Mouse (Mus musculus): ENCODE data around the gene Meltf. TPM values are rescaled to one million over a fixed set of nuclear protein-coding genes. Genes with fewer than 3 reads are reported as not detected.
A peak's percentile ranks its signal among the peaks of the same experiment; 100 is the strongest.

The Meltf gene
- polyA plus RNA-seq, 1 experiment from 2014 or later, result not detected

DNA sequence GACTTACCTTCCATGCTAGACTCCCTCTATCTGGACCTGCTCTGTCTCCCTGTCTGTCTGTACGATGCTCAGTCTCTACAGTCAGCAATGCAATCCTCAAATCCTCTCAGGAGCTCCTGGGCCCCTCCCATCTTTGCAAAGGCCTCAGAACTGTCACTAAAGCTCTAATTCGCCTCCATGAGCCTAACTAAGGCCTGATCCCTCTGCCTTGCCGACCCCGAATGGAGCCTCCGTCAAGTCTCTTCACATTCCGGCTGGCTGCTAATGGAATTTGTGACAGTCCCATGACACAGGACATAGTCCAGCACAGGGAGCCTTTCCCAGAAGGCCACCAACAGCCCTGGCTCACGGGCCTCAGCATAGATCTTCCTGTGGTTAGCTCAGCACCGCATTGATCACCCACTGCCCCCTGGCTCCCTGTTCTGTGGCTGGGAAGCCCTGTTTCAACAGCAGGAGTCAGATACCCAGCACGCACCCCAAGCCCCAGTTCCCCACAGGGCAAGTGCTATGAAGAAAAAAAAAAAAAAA lies 3.8 kb downstream of the Meltf start:
- no peak overlapping the region for H3K4me3 ChIP-seq (ENCODE audit: low read depth, low read length)
- ATAC-seq (ENCODE audit: insufficient read depth, low FRiP score, low TSS enrichment) (no peak), DNase-seq (ENCODE audit: low spot score) (no peak)
- H3K36me3 ChIP-seq (ENCODE audit: control insufficient read depth, insufficient read depth, low read length), result no peaks in the 10 kb centered on the region
- H3K9ac ChIP-seq (ENCODE audit: low read length), result no peak overlapping the region
- H3K9me3 ChIP-seq (ENCODE audit: control insufficient read depth, low read length), result no peaks in the 10 kb centered on the region
- no peak overlapping the region for H3K27ac ChIP-seq (ENCODE audit: low read depth, low read length)
- H3K4me1 ChIP-seq (ENCODE audit: control insufficient read depth, insufficient read depth, low read length), result peaks cover 8% of the 10 kb centered on the region
- no peak overlapping the region for H3K4me2 ChIP-seq (ENCODE audit: low read depth)
- no peaks in the 10 kb centered on the region for H3K27me3 ChIP-seq (ENCODE audit: control insufficient read depth, insufficient read depth, low read length)
- 68% methylated on average over 9 of the region's 9 CpGs for WGBS

DNA sequence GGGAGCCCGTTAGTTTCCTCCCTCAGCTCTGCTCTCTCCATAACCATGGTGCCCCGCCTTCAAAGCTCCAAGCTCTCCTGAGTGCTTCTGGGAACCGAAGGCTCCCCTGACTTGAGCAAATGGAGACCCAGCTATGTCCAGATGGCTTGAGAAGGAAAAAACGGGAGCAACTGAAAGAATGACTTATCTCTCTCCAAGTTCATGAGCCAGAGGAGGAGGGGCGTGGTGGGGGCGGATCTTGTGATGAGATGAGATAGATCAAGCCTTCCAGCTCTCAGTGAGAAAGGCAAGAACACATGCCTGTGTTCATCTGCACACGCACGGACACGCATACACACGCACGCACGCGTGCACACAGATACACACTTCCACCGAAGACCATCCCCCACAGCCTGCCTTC lies 4.7 kb downstream of the Meltf start:
- no peak overlapping the region for H3K9ac ChIP-seq (ENCODE audit: low read length)
- H3K4me1 ChIP-seq (ENCODE audit: control insufficient read depth, insufficient read depth, low read length), result peaks cover 8% of the 10 kb centered on the region
- H3K36me3 ChIP-seq (ENCODE audit: control insufficient read depth, insufficient read depth, low read length), result no peaks in the 10 kb centered on the region
- ATAC-seq (ENCODE audit: insufficient read depth, low FRiP score, low TSS enrichment) (no peak), DNase-seq (ENCODE audit: low spot score) (no peak)
- H3K27me3 ChIP-seq (ENCODE audit: control insufficient read depth, insufficient read depth, low read length), result no peaks in the 10 kb centered on the region
- H3K4me2 ChIP-seq (ENCODE audit: low read depth), result no peak overlapping the region
- H3K9me3 ChIP-seq (ENCODE audit: control insufficient read depth, low read length), result no peaks in the 10 kb centered on the region
- no peak overlapping the region for H3K27ac ChIP-seq (ENCODE audit: low read depth, low read length)
- 73% methylated on average over 14 of the region's 14 CpGs for WGBS
- H3K4me3 ChIP-seq (ENCODE audit: low read depth, low read length), result no peak overlapping the region

- Histone ChIP-seq H3K36me3 (ENCODE audit: control insufficient read depth, insufficient read depth, low read length) (no peaks in the 10 kb centered on the region), H3K27ac (ENCODE audit: low read depth, low read length) (no peak overlapping the region), H3K4me3 (ENCODE audit: low read depth, low read length) (no peak overlapping the region), H3K4me1 (ENCODE audit: control insufficient read depth, insufficient read depth, low read length) (peaks cover 8% of the 10 kb centered on the region), H3K9me3 (ENCODE audit: control insufficient read depth, low read length) (no peaks in the 10 kb centered on the region), H3K9ac (ENCODE audit: low read length) (no peak overlapping the region), H3K27me3 (ENCODE audit: control insufficient read depth, insufficient read depth, low read length) (no peaks in the 10 kb centered on the region), H3K4me2 (ENCODE audit: low read depth) (no peak overlapping the region)
- ATAC-seq (ENCODE audit: insufficient read depth, low FRiP score, low TSS enrichment) (no peak), DNase-seq (ENCODE audit: low spot score) (peak; percentile 35)
- 8% methylated on average over 6 of the region's 6 CpGs for WGBS
Measured at GRCm38 (mm10) chr16:31883902-31884301, 5.3 kb downstream of the Meltf start.

DNA sequence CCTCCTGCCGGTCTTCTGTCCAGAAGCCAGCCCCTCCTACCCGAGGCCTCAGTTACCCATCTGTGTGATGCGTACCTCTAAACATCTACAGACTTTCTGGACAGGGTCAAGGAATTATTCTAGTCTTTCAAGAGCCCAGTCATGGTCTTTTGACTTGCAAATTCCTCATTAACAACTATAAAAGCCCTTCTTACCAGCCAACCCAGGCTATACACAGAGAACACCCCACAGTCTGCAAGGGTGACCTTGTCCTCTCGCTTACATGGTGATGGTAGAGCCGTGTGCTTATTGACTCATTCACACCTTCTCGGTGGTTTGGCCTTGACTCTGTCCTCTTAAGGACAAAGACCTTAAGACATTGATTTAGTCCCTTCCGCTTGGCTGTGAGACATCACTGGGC lies 12.3 kb downstream of the Meltf start:
- H3K9me3 ChIP-seq (ENCODE audit: control insufficient read depth, low read length), result no peaks in the 10 kb centered on the region
- no peak overlapping the region for H3K9ac ChIP-seq (ENCODE audit: low read length)
- no peak overlapping the region for H3K4me3 ChIP-seq (ENCODE audit: low read depth, low read length)
- no peak overlapping the region for H3K27ac ChIP-seq (ENCODE audit: low read depth, low read length)
- ATAC-seq (ENCODE audit: insufficient read depth, low FRiP score, low TSS enrichment) (no peak), DNase-seq (ENCODE audit: low spot score) (no peak)
- H3K27me3 ChIP-seq (ENCODE audit: control insufficient read depth, insufficient read depth, low read length), result no peaks in the 10 kb centered on the region
- 67% methylated on average over 7 of the region's 7 CpGs for WGBS
- no peaks in the 10 kb centered on the region for H3K4me1 ChIP-seq (ENCODE audit: control insufficient read depth, insufficient read depth, low read length)
- no peaks in the 10 kb centered on the region for H3K36me3 ChIP-seq (ENCODE audit: control insufficient read depth, insufficient read depth, low read length)
- H3K4me2 ChIP-seq (ENCODE audit: low read depth), result no peak overlapping the region

- 59% methylated on average over 5 of the region's 5 CpGs for WGBS
Measured at GRCm38 (mm10) chr16:31893396-31894141, 15.0 kb downstream of the Meltf start.

DNA sequence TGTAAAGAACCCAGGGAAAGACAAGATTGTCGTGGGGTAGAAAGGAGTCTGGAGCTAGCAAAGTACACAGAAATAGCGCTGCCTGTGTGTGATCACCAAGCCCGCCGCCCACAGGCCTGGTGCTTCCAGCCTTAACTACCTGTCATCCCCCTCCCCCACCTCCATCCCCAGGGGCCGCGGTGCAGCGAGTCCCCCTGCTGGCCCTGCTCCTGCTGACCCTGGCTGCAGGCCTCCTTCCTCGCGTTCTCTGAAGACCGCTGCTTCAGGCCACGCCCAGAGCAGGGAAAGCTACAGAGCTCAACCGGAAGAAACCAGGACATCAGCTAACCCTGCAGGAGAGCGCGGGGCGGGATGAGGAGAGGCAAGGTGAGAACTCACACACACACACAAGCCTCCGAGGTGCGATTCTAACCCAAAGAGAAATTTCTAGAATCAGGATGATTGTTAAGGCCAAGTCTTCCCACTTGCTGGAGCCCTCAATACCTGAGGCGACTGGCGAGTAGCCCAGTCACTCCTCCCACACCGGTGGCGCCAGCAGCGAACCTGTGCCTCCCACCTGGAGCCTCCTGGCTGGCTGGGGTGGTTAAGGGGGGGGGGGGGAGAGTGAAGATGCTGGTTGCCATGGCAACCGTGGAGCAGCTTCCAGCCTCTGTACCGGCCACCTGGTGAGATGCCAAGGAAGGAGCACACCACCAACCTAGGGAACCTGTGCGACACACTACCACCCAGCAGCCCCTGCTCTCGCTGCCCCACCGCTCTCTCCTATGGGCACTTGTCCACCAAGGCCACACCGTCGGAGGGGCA lies 18.6 kb downstream of the Meltf start:
- Histone ChIP-seq H3K4me1 (ENCODE audit: control insufficient read depth, insufficient read depth, low read length) (peaks cover 7% of the 10 kb centered on the region; the same call in 1 of the 2 replicates), H3K9ac (ENCODE audit: low read length) (peak overlapping the region; percentile 54), H3K27me3 (ENCODE audit: control insufficient read depth, insufficient read depth, low read length) (no peaks in the 10 kb centered on the region), H3K9me3 (ENCODE audit: control insufficient read depth, low read length) (no peaks in the 10 kb centered on the region), H3K4me2 (ENCODE audit: low read depth) (peak overlapping the region; percentile 35), H3K36me3 (ENCODE audit: control insufficient read depth, insufficient read depth, low read length) (no peaks in the 10 kb centered on the region), H3K27ac (ENCODE audit: low read depth, low read length) (no peak overlapping the region), H3K4me3 (ENCODE audit: low read depth, low read length) (peak overlapping the region; percentile 10; the same call in 1 of the 2 replicates)
- DNase-seq (ENCODE audit: low spot score), result peak; percentile 65
- WGBS, result 13% methylated on average over 28 of the region's 29 CpGs
- peak; percentile 48 for ATAC-seq (ENCODE audit: insufficient read depth, low FRiP score, low TSS enrichment)

More at GRCm38 (mm10) chr16:31893396-31894141, 15.0 kb downstream of the Meltf start:
- no peak overlapping the region for H3K4me3 ChIP-seq (ENCODE audit: low read depth, low read length)
- DNase-seq (ENCODE audit: low spot score), result no peak
- no peak overlapping the region for H3K9ac ChIP-seq (ENCODE audit: low read length)
- peaks cover 7% of the 10 kb centered on the region; the same call in 1 of the 2 replicates for H3K4me1 ChIP-seq (ENCODE audit: control insufficient read depth, insufficient read depth, low read length)
- ATAC-seq (ENCODE audit: insufficient read depth, low FRiP score, low TSS enrichment), result no peak
- no peak overlapping the region for H3K4me2 ChIP-seq (ENCODE audit: low read depth)
- H3K27me3 ChIP-seq (ENCODE audit: control insufficient read depth, insufficient read depth, low read length), result no peaks in the 10 kb centered on the region
- no peaks in the 10 kb centered on the region for H3K9me3 ChIP-seq (ENCODE audit: control insufficient read depth, low read length)
- no peak overlapping the region for H3K27ac ChIP-seq (ENCODE audit: low read depth, low read length)
- H3K36me3 ChIP-seq (ENCODE audit: control insufficient read depth, insufficient read depth, low read length), result no peaks in the 10 kb centered on the region

DNA sequence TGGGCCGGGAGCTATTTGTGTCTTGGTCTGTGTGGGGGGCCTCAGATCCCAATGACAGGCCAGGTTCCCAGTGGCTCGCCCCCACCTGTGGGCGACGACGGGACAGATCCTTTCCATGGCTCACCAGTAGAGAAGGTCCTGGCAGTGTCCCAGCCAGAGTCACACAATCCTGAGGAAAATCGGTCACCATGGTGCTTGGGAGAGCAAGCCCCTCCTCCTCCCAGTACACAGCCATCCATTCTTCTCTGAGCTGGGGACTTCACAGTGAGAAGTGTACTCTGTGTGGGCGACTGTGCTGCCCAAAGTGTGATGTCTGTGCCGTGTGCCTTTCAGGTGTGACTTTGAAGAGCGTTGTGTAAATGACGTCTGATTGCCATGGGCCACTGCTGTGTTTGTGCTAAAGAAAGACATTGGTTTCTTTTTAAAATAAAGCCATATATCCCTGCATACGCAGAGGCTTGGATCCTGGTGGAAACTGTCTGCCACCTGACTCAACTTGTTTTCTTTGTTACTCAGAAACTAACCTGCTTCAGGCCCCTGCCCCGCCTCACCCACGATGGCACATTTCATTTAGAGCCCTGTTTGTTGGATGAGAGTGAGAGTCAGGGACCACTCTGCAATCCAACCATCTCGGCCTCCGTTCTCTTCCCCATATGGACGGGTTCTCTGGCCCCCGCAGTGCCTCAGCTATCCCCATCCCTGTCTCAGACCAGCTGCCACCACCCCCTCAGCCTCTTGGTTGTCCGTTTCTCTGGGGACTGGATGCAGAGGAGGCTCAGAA lies 20.1 kb downstream of the Meltf start:
- Histone ChIP-seq H3K27me3 (ENCODE audit: control insufficient read depth, insufficient read depth, low read length) (no peaks in the 10 kb centered on the region), H3K27ac (ENCODE audit: low read depth, low read length) (no peak overlapping the region), H3K4me3 (ENCODE audit: low read depth, low read length) (no peak overlapping the region), H3K4me2 (ENCODE audit: low read depth) (no peak overlapping the region), H3K9me3 (ENCODE audit: control insufficient read depth, low read length) (no peaks in the 10 kb centered on the region), H3K36me3 (ENCODE audit: control insufficient read depth, insufficient read depth, low read length) (no peaks in the 10 kb centered on the region), H3K9ac (ENCODE audit: low read length) (no peak overlapping the region), H3K4me1 (ENCODE audit: control insufficient read depth, insufficient read depth, low read length) (peaks cover 7% of the 10 kb centered on the region; the same call in 1 of the 2 replicates)
- DNase-seq (ENCODE audit: low spot score) (no peak), ATAC-seq (ENCODE audit: insufficient read depth, low FRiP score, low TSS enrichment) (no peak)
- WGBS, result 79% methylated on average over 18 of the region's 18 CpGs

DNA sequence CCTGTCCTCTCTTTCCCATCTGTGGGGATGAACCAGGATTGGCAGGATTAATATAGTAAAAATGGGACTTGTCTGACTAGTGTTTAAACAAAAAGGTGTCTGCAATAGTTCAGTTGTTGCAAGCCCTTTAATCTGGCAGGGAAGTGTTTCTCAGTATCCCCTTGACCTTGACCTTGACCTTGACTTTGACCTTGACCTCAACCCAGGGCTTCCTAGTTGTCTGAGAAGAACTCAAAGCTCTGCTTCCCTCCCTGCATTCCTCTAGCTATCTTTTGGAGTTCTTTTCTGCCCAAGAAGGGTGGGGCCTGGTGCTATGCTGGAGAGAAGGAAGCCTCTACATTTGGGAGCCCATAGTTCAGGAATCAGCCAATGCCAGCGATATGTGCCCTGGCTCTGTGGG lies 23.3 kb downstream of the Meltf start:
- DNase-seq (ENCODE audit: low spot score), result no peak
- 86% methylated on average over 1 of the region's 1 CpGs for WGBS
- H3K27me3 ChIP-seq (ENCODE audit: control insufficient read depth, insufficient read depth, low read length), result no peaks in the 10 kb centered on the region
- no peak for ATAC-seq (ENCODE audit: insufficient read depth, low FRiP score, low TSS enrichment)
- no peaks in the 10 kb centered on the region for H3K9me3 ChIP-seq (ENCODE audit: control insufficient read depth, low read length)
- no peak overlapping the region for H3K4me3 ChIP-seq (ENCODE audit: low read depth, low read length)
- H3K4me1 ChIP-seq (ENCODE audit: control insufficient read depth, insufficient read depth, low read length), result peaks cover 7% of the 10 kb centered on the region; the same call in 1 of the 2 replicates
- no peaks in the 10 kb centered on the region for H3K36me3 ChIP-seq (ENCODE audit: control insufficient read depth, insufficient read depth, low read length)
- H3K4me2 ChIP-seq (ENCODE audit: low read depth), result no peak overlapping the region
- no peak overlapping the region for H3K27ac ChIP-seq (ENCODE audit: low read depth, low read length)
- no peak overlapping the region for H3K9ac ChIP-seq (ENCODE audit: low read length)

Measured in neural tube, embryonic 11.5 days (tissue).